Mouse (Mus musculus) G1E (cell line): Measurements from ENCODE around the gene Focad.

Experiments used
- CTCF ChIP-seq: IDR thresholded peaks from 2 replicates; pipeline ENCODE4 v1.5.1; 2012; ENCODE audit warnings: low read depth, low read length, inconsistent platforms, mixed read lengths
- GATA1 ChIP-seq: IDR thresholded peaks from 2 replicates; pipeline ENCODE4 v1.6.1; 2012; ENCODE audit warnings: borderline replicate concordance, low read length, inconsistent platforms, mixed read lengths
- POLR2AphosphoS5 ChIP-seq: IDR thresholded peaks from 2 replicates; pipeline ENCODE4 v1.6.1; 2012; ENCODE audit warnings: low read depth, low read length, inconsistent platforms; ENCODE audit not compliant: insufficient replicate concordance
- TAL1 ChIP-seq: conservative IDR thresholded peaks from 2 replicates; pipeline ENCODE4 v1.6.1; 2012; ENCODE audit warnings: low read depth, low read length, inconsistent platforms, mixed read lengths

DNA sequence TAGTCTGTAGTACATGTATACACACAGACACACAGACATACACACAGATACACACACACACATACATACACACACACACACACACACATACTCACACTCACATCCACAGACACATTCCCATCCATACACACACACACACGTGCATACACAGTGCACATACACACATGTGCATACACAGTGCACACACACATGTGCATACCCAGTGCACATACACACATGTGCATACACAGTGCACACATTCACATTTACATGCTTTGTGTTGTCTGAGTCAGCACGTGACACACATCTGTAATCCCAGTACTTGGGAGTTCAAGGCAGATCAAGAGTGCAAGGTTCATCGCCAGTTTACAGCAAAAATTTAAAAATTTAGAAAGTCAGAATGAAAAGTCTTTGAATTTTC lies 12.5 kb upstream of the Focad start:
- TF ChIP-seq GATA1 (no peak), CTCF (no peak), TAL1 (no peak), POLR2AphosphoS5 (no peak)
